Mouse (Mus musculus) embryo, embryonic 11.5 days (tissue): ENCODE data around the gene Gm7247.
"Not testable (repeated sequence)": the region's sequence is repeated elsewhere in the genome, so short reads cannot be mapped to it uniquely, and the experiment has no call there.

Source experiments
- DNase-seq: peaks from one replicate; pipeline ENCODE4 v3.0.0-alpha.2; 2012; ENCODE audit warnings: low read depth, low spot score

The Gm7247 gene

GRCm38 (mm10) chr14:51495781-51496180 is 134.2 kb downstream of the Gm7247 start:
- no peak for DNase-seq

- DNase-seq, result no peak
Observed at GRCm38 (mm10) chr14:51496955-51497354, 135.4 kb downstream of the Gm7247 start.

- DNase-seq, result no peak
Observed at GRCm38 (mm10) chr14:51497958-51498357, 136.4 kb downstream of the Gm7247 start.

- no peak for DNase-seq
Observed at GRCm38 (mm10) chr14:51499707-51500275, 138.2 kb downstream of the Gm7247 start.

GRCm38 (mm10) chr14:51500461-51500860 is 138.9 kb downstream of the Gm7247 start:
- DNase-seq, result no peak

- no peak for DNase-seq
Observed at GRCm38 (mm10) chr14:51507416-51507815, 145.9 kb downstream of the Gm7247 start.

GRCm38 (mm10) chr14:51552490-51552889 is 190.9 kb downstream of the Gm7247 start, which contains the start of gene Gm5622:
Gene Gm5622, plus strand, starts transcription at chr14:51552790.
- no peak for DNase-seq

- not testable (repeated sequence) for DNase-seq
Observed at GRCm38 (mm10) chr14:51573963-51574362, 212.4 kb downstream of the Gm7247 start, which contains the start of gene Gm17175. Gene Gm17175, minus strand, starts transcription at chr14:51574063.

GRCm38 (mm10) chr14:51592039-51592438 is 230.5 kb downstream of the Gm7247 start, which contains the start of gene Gm17174:
Gene Gm17174, minus strand, starts transcription at chr14:51592139.
- not testable (repeated sequence) for DNase-seq

GRCm38 (mm10) chr14:51611210-51611609 is 249.7 kb downstream of the Gm7247 start, which contains the start of gene Gm17078:
Gene Gm17078, minus strand, starts transcription at chr14:51611310.
- no peak for DNase-seq
